Mouse (Mus musculus) c-Kit-negative CD71-positive TER-119-positive erythroid progenitor cells, embryonic 14.5 days (primary cell): ENCODE measurements around the gene Gnai3.

Experiments used
- DNase-seq: peaks from one replicate; pipeline ENCODE4 v3.0.0-alpha.2; 2013; ENCODE audit warnings: low read depth, low spot score

The Gnai3 gene

DNA sequence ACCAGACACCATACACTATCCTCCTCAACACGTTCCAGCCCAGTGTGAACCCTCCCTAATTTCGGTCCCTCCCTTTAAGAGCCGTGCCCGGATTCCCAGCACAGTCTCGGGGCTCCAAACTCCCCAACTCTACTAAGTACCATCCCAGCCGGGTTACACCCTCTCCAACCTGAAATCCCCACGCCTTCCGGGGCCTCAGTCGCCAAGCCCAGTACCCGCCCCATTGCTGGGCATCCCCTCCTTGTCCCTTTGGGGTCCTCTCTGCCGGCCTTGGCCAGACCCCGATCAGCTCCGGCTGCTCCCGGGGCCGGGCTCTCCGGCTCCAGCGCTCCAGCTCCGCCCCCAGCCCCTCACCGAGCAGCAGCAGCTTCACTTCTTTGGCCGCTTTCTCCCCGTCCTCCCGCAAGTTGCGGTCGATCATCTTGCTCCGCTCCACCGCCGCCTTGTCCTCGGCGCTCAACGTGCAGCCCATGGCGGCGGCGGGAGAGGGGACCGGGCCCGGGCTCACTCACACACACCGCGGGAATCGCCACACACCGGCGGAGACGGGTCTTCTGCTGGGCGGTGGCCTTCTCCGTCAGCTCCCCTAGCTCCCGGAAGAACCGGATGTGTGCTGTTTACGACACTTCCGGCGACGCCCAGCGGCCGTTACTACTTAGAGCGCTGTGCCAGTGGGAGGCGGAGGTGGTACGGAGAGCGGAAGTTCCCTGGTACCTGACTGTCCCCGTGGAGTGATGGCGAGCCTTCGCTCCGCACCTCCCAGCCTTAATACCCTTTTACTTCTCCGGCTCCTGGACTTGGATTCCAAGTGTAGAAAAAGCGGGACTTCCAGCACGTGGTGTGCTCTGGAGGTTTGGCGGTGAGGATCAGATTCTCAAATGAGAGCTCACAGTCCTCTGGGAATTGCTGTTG, at the start of gene Gnai3:
Gene Gnai3 (minus strand): TSS at position 613 of the 912 bp plus-strand sequence.
- DNase-seq = peak; percentile 85

GRCm38 (mm10) chr3:108195287-108195686, 49.3 kb upstream of the Gnai3 start:
- DNase-seq = no peak

DNA sequence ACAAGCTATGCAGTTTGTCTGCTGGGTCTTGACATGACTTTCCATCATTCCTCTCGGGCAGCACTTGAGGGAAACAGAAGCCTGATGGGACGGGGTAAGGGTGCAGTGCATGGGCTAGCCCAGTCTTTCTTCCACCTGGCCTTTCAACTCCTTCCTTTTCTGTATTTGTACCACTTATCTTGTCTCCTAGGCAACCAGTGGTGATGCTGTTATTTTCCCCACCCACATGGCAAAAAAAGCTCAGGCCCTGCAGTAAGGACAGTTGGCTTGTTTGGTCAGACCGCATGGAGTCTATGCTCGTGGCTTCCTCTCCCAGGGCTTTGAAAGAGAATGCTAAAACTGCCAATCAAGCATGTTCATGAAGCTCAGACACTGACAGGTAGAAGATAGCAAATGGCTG, 47.7 kb upstream of the Gnai3 start:
- no peak for DNase-seq

DNA sequence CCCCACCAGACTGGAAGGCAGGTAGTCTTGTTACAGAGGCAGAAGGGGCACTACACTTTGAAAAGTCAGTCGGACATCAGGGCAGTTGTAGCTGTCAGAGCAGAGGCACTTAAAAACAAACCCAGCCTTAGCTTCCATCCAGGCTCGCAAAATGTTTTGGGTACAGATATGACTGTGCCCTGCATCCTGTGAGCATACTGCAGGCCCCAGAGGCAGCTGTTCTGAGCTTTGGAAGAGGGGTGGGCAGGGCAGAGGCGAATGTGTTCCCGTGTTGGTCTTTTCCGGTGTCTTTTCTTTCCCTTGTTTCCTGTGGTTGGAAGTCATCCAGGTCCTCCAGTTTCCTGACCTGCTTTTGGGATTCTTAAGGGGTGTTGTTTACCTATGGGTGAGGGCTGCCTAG, 44.0 kb upstream of the Gnai3 start:
- no peak for DNase-seq

DNA sequence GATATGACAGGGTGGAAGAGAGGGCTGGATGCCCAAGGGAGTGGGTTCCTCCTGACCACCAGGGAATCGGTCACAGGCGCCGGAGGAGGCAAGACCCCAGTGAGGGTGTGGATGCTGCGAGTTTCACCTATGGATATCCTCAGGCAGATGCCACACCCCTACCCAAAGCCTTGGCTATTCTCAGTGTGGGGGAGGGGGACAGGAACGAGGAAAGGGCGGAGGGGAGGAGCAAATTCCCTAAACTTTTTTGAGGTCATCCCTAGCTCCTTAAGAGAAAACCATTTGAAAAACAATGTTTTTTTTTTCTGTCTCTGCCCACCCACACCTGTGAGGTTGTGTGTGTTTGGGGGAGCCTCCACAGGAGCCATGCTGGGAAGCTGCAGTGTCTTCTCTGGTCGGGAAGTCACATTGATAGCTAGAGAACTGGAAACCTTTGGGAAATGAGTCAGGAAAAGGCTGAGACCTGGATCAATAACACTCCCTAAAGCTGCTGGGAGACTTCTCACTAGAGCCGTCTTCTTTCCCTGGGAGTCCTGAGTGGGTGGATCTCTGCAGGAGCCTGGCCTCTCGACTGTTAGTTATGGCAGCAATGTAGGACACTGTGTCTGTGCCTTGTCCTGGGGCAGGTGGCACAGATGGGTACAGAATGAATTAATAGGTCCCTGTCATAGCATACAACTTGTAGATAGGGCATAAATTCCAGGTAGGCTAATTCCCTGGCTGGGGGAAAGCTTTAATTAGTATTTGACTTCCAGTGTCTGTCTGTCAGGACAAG, 43.0 kb upstream of the Gnai3 start:
- no peak for DNase-seq

- DNase-seq = no peak
Measured at GRCm38 (mm10) chr3:108187111-108187795, 41.3 kb upstream of the Gnai3 start.

GRCm38 (mm10) chr3:108186098-108187047, 40.4 kb upstream of the Gnai3 start, which contains the start of gene Amigo1:
TSS of gene Amigo1 (plus strand) at chr3:108186335.
- no peak for DNase-seq

- no peak for DNase-seq
Measured at GRCm38 (mm10) chr3:108185460-108186097, 39.6 kb upstream of the Gnai3 start.

GRCm38 (mm10) chr3:108184742-108185141, 38.8 kb upstream of the Gnai3 start:
- DNase-seq = no peak

GRCm38 (mm10) chr3:108180514-108180913, 34.6 kb upstream of the Gnai3 start:
- no peak for DNase-seq

GRCm38 (mm10) chr3:108178756-108179715, 33.1 kb upstream of the Gnai3 start:
- no peak for DNase-seq

DNA sequence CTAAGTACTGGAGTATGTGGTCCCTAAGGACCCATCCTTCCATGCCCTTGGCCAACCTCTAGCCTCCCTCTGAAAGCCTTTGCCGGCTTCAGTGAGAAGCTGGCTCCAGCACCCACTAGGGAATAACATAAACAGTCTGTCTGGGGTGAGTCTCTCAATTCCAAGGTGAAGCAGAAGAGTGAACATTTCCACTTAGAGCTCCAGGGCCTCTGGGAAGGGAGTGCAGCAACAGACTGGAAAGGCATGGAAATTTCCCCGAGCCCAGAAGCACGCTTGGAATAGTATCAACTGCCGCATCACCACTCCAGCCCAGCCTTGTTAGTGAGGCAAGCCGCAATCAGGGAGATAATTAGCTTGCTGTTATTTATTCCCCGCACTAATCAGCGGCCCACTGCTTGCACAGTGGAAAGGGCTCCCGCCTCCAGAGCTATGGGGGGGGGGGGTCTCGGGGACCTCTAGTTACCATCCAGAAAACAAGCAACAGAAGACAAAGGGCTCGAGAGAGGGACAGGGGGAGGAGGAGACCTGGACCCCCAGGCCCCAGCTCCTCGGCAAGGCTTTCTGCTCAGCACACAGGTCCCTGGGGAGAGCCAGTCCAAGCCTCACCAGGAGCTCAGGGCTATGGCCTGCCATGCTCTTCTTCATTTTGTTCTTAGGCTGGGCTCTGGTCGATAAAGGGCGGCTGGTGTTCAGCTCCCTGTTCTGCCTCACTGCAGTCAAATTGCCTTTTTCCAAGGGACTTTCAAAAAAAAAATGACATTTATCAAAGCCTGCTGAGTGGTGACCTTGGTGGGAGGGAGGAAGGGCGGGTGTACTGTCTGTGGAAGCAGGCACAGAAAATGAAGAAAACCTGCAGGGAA, 29.0 kb upstream of the Gnai3 start:
- no peak for DNase-seq

GRCm38 (mm10) chr3:108169199-108169598, 23.3 kb upstream of the Gnai3 start:
- no peak for DNase-seq

GRCm38 (mm10) chr3:108167499-108167898, 21.6 kb upstream of the Gnai3 start:
- DNase-seq = no peak

GRCm38 (mm10) chr3:108166486-108167211, 20.7 kb upstream of the Gnai3 start:
- DNase-seq = no peak

- DNase-seq = no peak
Measured at GRCm38 (mm10) chr3:108165532-108166315, 19.8 kb upstream of the Gnai3 start.

DNA sequence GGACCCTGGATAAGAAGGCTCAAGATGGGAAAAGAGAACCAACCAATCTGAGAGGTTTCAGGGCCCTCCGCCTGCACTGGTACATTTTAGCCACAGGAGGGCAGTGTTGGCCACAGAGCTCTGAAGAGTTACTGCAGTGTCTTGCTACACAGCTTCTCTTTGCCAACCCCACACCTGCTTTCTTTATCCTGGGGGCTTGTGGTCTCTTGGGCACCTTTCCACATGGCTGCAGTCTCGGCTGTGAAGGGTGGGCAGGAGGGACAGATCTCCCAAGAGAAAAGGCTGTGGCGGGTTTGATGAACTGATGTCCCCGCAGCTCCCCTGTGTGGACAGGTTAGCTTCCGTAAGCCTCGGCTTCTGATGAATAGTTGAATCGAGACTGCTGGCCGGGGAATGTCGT, 18.9 kb upstream of the Gnai3 start:
- DNase-seq = peak; percentile 52
